Mouse (Mus musculus) skeletal muscle tissue, adult 2 months (tissue): ENCODE measurements around the gene Polrmt.
A peak's percentile ranks its signal among the peaks of the same experiment; 100 is the strongest.

Experiments
- DNase-seq: peaks from one replicate; pipeline ENCODE4 v3.0.0-alpha.2; 2012; ENCODE audit warnings: low read depth, low spot score

Polrmt gene

DNA sequence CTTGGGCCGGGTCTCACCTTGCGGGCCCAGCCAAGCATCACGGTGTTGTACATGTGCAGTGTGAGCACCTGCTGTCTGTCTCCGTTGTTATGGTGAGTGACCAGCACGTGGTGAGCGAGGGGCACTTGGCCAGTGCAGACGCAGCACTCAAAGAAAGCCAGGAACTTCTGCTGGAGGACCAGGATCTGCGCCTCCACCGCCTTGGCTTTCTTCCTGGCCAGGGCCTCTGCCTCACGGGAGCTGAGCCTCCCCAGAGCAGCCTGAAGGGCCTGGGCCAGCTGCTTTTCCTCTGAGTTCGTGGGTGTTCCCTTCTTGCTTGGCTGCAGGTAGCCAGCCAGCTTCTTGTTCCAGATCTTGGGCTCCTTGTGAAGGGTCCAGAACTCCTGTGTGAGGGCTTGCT lies 3.2 kb downstream of the Polrmt start:
- DNase-seq = no peak

- DNase-seq = no peak
Measured at GRCm38 (mm10) chr10:79740863-79741262, 5.5 kb downstream of the Polrmt start.

- DNase-seq = no peak
Measured at GRCm38 (mm10) chr10:79739234-79739633, 7.1 kb downstream of the Polrmt start.

- DNase-seq = no peak
Measured at GRCm38 (mm10) chr10:79738259-79738658, 8.1 kb downstream of the Polrmt start.

GRCm38 (mm10) chr10:79736706-79737105 lies 9.7 kb downstream of the Polrmt start:
- DNase-seq = no peak

DNA sequence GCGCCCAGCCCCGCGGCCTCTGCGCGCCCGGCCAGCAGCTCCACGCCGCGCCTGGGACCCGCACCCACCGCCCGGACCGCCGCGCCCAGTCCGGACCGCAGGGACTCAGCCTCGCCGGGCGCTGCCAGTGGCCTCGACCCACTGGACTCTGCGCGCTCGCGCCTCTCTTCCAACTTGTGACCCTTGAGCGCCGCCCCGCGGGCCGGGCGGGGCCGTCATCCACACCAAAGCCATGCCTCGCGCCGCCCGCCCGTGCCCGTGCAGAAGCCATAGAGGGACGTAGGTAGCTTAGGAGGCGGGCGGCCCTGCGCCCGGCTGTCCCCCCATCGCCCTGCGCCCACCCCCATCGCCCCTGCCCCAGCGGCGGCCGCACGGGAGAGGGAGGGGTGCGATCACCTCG lies 11.0 kb downstream of the Polrmt start:
- no peak for DNase-seq

DNA sequence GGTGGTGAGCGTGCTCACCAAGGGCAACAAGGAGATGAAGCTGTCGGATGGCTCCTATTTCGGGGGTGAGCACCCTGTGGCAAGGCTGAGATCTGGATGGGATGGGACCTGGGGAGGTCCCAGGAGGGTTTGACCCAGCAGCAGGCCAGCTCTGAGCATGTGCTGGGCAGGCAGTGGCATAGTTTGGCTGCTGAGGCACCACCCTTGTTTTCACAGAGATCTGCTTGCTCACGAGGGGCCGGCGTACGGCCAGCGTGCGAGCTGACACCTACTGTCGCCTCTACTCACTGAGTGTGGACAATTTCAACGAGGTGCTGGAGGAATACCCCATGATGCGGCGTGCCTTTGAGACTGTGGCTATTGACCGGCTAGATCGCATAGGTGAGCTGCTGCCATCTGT lies 12.5 kb downstream of the Polrmt start:
- DNase-seq = no peak

GRCm38 (mm10) chr10:79732500-79732899 lies 13.9 kb downstream of the Polrmt start:
- DNase-seq = no peak

- DNase-seq = peak; percentile 73
Measured at GRCm38 (mm10) chr10:79729357-79729965, 16.9 kb downstream of the Polrmt start.

- peak; percentile 71 for DNase-seq
Measured at GRCm38 (mm10) chr10:79728323-79729249, 17.8 kb downstream of the Polrmt start.

GRCm38 (mm10) chr10:79726090-79726489 lies 20.3 kb downstream of the Polrmt start:
- peak; percentile 85 for DNase-seq

DNA sequence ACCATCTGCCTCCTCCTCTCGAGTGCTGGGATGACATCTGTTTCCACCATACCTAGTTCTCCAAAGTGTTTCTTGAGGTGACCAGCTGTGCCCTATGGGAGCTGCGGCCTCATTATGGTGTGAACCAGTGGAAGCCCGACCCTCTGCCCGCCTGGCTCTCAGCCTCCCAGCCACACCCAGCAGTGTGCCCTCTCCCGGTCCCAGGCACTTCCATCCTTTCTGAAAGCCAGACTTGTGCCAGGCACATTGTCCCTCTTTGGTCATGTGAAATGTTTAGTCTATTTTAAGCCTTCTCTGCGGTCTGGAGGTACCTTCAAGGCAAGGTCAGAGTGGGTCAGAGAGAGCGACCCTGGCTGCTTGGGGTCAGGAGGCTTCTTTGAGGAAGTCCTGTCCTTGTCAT lies 22.7 kb downstream of the Polrmt start:
- no peak for DNase-seq

- no peak for DNase-seq
Measured at GRCm38 (mm10) chr10:79723047-79723446, 23.3 kb downstream of the Polrmt start.

DNA sequence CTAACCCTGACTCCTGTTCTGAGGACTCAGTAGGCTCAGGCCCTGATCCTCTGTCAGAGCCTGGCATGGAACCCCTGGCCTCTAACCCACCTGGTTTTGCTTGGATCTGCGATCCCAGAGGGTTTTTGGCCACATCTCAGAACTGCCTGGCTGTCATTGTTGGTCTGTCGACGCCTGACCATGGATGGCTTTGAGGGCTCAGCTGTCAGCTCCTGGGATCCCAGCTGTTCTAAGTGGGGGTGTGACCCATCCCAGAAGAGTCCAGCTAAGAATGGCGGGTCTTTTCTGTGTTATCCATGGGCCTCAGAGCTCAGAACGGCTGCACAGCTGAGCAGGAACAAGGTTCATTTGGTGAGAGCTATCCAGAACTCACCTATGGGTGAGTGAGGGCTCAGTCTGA lies 25.3 kb downstream of the Polrmt start:
- DNase-seq = no peak

DNA sequence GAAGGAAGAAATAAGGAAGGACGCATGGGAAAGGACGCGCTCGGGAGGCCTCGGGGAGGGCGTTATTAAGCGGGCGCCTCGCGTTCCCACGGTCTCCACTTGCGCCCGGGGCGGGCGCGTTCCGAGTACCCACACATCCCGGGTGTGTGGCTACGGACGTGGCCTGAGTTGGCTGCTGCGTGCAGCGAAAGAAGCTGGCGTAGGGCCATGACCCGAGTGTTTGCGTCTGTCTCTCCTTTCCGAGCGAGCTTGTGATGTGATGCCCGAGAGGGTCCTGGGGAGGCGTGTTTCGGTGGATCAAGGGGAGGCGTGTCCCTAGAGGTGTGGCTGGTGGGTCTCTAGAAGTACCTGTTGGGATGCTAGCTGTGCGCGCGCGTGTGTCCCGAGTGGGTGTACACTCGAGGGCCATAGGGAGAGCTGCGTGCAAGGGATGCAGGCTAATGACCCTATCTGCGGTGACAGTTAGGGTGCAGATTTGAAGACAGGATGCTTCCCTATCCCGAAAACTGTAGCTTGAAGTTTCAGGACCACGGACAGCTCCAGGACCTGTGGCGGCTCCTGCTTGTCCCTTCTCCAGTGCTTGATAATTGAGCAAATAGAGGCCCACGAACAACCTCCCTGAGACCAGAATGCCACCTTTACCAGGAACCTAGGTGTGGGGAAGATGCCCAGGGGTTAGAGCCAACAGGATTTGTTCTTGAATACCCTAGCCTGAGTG lies 28.6 kb downstream of the Polrmt start:
- DNase-seq = no peak

- no peak for DNase-seq
Measured at GRCm38 (mm10) chr10:79716988-79717355, 29.4 kb downstream of the Polrmt start.

DNA sequence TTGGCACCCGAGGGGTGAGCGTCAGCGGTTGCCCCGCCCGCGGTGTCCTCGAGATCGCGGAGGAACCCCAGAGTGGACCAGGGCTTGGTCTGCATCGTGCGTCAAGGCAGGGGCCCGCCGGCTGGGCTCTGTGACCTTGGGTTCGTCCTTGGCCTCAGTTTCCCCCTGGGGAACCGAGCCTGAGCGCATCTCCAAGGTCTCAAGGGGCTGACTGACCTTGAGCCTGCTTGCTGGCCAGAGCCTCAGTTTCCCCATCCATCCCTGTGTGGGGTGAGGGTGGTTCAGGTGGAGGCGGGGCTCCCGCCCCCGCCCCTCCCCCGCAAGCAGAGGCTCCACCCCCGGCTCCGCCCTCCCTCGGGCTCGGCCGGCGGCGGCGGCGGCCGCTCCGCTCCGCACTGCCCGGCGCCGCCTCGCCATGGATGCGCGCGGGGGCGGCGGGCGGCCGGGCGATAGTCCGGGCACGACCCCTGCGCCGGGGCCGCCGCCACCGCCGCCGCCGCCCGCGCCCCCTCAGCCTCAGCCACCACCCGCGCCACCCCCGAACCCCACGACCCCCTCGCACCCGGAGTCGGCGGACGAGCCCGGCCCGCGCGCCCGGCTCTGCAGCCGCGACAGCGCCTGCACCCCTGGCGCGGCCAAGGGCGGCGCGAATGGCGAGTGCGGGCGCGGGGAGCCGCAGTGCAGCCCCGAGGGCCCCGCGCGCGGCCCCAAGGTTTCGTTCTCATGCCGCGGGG lies 30.0 kb downstream of the Polrmt start, which contains the start of gene Hcn2:
Gene Hcn2 (plus strand): TSS at position 381 of the 734 bp plus-strand sequence.
- no peak for DNase-seq

GRCm38 (mm10) chr10:79714996-79715395 lies 31.4 kb downstream of the Polrmt start:
- no peak for DNase-seq

DNA sequence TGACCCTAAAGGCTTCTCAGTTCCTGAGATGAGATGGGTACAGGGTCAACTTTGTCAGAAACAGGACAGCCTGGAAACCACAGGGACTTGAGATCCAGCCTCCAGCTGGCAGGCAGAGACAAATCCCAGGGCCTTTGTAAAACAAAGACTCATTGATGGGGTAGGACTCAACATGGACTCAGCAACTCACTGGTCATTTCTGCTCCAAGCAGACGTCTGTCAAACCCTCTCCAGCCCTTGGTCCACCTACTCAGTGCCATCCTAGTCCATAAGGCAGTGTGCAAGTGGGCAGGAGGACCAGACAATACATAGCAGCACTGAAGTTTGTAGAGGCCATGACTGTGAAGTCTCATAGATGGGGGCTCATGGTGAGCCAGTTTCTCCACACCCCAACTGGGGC lies 33.2 kb downstream of the Polrmt start:
- no peak for DNase-seq

- peak; percentile 79 for DNase-seq
Measured at GRCm38 (mm10) chr10:79712499-79713126, 33.8 kb downstream of the Polrmt start.

GRCm38 (mm10) chr10:79712029-79712428 lies 34.4 kb downstream of the Polrmt start:
- no peak for DNase-seq
